Mouse (Mus musculus) cerebellum, postnatal 25 days (tissue): ENCODE data around the gene Lrp11.
A peak's percentile ranks its signal among the peaks of the same experiment; 100 is the strongest.

Experiments used
- DNase-seq, 2 experiments: peaks; one replicate each; pipeline ENCODE4 v3.0.0; 2021; ENCODE audit warnings: mixed read lengths in 2 of 2

The Lrp11 gene

DNA sequence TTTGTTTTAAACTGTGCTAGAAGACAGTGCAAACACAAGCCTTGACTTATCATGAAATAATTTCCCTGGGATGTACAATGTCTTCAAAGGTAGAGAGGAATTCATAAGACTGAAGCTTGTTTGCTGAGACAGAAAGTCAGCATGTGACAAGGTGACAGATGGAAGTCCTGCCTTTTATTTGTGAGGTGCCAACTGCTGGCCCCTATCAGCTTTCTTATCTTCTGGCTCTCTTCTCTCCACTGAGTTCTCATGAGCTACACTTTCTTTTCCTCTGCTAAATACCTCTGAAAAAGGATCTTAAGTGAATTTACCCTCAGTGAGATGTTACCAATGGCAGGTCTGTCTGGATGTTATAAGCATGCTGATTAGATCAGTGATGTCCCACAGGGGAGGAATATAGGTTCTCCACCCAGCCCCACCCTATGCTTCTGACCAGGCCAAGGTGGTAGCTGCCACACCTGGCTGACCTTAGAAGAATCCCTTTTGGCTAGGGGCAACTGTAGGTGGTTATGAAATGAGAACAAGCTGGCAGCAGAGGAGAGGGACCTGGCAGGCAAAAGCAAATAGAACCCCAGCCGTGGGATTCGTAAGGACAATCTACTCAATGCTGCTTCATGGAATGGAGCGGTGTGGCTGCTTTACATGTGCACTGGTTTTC lies 34.4 kb downstream of the Lrp11 start:
- no peak for DNase-seq

- DNase-seq: no peak
Measured at GRCm38 (mm10) chr10:7629092-7629491, 39.5 kb downstream of the Lrp11 start.

GRCm38 (mm10) chr10:7630286-7630685 lies 40.7 kb downstream of the Lrp11 start:
- DNase-seq: no peak

GRCm38 (mm10) chr10:7630951-7631720 lies 41.5 kb downstream of the Lrp11 start:
- no peak for DNase-seq

GRCm38 (mm10) chr10:7640366-7640765 lies 50.8 kb downstream of the Lrp11 start:
- no peak for DNase-seq

- DNase-seq: no peak
Measured at GRCm38 (mm10) chr10:7645911-7646310, 56.3 kb downstream of the Lrp11 start.

- no peak for DNase-seq
Measured at GRCm38 (mm10) chr10:7649059-7649458, 59.5 kb downstream of the Lrp11 start.

DNA sequence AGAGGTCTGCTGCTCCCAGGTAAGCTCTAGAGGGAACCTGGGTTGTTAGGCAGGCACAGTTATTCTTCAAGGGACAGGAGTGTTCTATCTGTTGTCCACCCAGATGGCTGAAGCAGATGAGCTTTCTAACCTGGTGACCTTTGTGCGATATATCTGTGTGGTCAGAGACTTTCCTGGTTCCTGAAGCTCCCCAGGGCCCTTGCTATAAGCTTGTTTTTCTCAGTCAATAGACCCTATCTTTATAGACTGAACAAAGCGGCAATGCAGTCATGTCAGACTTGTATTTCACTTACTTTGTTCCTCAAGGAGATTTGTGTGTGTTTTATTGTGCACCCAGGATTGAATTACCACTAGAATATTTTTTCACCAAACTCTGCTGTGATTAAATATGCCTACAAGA lies 61.5 kb downstream of the Lrp11 start:
- DNase-seq: no peak

- DNase-seq: no peak
Measured at GRCm38 (mm10) chr10:7662471-7663141, 73.0 kb downstream of the Lrp11 start.

DNA sequence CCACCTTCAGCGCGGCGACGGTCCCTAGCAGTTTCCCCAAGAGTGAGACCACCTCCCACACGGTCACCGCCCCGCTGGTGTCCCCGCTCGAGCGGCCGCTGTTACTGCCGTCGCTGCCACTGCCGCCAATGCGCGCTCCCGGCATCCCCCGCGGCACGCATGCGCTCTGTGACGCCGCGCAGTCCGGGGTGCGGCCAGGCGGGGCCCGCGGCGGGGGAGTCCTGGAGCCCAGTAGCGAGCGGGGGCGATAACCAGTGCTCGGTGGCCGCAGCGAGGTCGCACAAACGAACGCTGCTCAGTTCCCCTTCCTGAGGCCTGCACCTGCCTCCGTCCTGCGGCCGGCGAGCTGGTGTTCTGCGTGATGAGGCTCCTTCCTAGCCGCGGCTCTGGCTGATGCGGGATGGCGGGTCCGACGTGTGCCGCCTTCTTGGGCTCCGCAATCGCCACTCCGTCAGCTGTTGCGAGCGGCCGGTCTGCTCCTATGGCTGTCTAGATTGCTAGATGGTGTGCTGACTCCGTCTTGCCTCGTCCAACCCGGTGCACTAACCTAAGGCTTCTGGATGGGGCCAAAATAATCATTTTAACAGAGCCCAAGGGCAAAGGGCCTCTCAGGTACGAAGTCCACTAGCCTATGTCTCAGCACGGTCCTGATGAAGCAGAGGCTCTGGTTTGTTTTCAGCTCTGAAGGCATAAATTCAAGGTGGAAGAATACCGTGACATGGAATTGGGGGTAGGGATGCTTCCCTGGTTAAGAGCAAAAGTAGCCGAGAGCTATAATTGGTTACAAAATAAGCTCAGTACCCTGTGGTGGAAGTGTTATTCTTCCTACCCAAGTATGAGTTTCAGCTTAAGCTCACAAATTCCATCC lies 73.8 kb downstream of the Lrp11 start:
- DNase-seq: peak; percentile 97

- no peak for DNase-seq
Measured at GRCm38 (mm10) chr10:7664027-7664526, 74.5 kb downstream of the Lrp11 start.

DNA sequence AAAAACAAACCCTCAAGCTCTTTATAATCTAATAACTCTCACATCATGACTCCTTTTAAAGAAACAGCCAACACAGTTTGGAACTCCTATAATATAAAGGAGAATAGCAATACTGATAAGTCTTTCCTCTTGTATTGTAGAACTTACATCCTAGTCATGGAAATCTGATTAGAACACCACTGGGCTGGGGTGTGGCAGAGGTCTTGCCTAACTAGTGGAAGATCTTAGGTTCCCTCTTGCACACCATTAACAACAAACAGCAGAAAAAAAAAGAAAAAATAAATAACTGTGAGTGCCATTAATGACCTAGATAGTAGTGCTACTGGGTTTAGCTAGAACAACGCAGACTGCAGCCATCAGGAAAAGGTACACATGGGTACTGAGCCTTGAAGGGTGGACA lies 75.3 kb downstream of the Lrp11 start:
- DNase-seq: no peak

- peak; percentile 94 for DNase-seq
Measured at GRCm38 (mm10) chr10:7667342-7667802, 77.8 kb downstream of the Lrp11 start, which contains the start of gene Nup43. TSS of gene Nup43 (plus strand) at chr10:7667503.

GRCm38 (mm10) chr10:7673673-7674072 lies 84.1 kb downstream of the Lrp11 start:
- peak in 1 of 2 experiments; percentile 39 for DNase-seq
